Mouse (Mus musculus) thymus, adult 2 months (tissue): ENCODE measurements around the gene Slc26a8. TPM values are rescaled to one million over a fixed set of nuclear protein-coding genes. Genes with fewer than 3 reads are reported as not detected.

ENCODE experiments used
- DNase-seq: peaks from one replicate; pipeline ENCODE4 v3.0.0; 2021
- H3K27ac ChIP-seq: fragments of 200-500 bp; 2 replicates; pipeline ENCODE4 v1.5.1; 2012; ENCODE audit warnings: low read length, control low read depth; ENCODE audit not compliant: control insufficient read depth, insufficient read depth
- H3K27me3 ChIP-seq: fragments of 200-500 bp; 2 replicates; pipeline ENCODE4 v1.6.1; 2012; ENCODE audit warnings: mild to moderate bottlenecking, low read length, moderate library complexity, mixed read lengths; ENCODE audit not compliant: control insufficient read depth, insufficient read depth
- H3K36me3 ChIP-seq: fragments of 200-500 bp; 2 replicates; pipeline ENCODE4 v1.6.1; 2012; ENCODE audit warnings: mild to moderate bottlenecking, low read length, moderate library complexity; ENCODE audit not compliant: control insufficient read depth, insufficient read depth
- H3K4me1 ChIP-seq: fragments of 200-500 bp; replicated peaks from 2 replicates; pipeline ENCODE4 v1.6.1; 2012; ENCODE audit warnings: low read length; ENCODE audit not compliant: control insufficient read depth, insufficient read depth
- H3K4me3 ChIP-seq: fragments of 200-500 bp; 2 replicates; pipeline ENCODE4 v1.5.1; 2012; ENCODE audit warnings: mild to moderate bottlenecking, low read length, control low read depth, moderate library complexity; ENCODE audit not compliant: control insufficient read depth, insufficient read depth
- CTCF ChIP-seq: fragments of 200-500 bp; IDR thresholded peaks from 2 replicates; pipeline ENCODE4 v1.5.1; 2012; ENCODE audit warnings: mild to moderate bottlenecking, control low read depth, low read length, moderate library complexity, borderline replicate concordance; ENCODE audit not compliant: control insufficient read depth, poor library complexity, insufficient read depth; ENCODE audit errors: extremely low read depth
- POLR2A ChIP-seq: fragments of 200-500 bp; IDR thresholded peaks from 2 replicates; pipeline ENCODE4 v1.6.1; 2012; ENCODE audit warnings: mild to moderate bottlenecking, low read length, control low read depth, moderate library complexity; ENCODE audit not compliant: control insufficient read depth, poor library complexity, insufficient read depth; ENCODE audit errors: extremely low read depth
- WGBS: fragments of 180-500 bp; shearing (Covaris S2); methylation state at CpG from one replicate; pipeline ENCODE4 v1.1.7; 2018; 5-methylcytosine and 5-hydroxymethylcytosine counted together
- polyA plus RNA-seq: library from polyadenylated mRNA; depleted of rRNA; stranded (reverse); fragments of >200 nt; gene quantifications from 2 replicates; pipeline ENCODE4 v1.2.3, GENCODE M21; 2012

Slc26a8 gene
- polyA plus RNA-seq, 1 experiment, result 0.75 TPM

DNA sequence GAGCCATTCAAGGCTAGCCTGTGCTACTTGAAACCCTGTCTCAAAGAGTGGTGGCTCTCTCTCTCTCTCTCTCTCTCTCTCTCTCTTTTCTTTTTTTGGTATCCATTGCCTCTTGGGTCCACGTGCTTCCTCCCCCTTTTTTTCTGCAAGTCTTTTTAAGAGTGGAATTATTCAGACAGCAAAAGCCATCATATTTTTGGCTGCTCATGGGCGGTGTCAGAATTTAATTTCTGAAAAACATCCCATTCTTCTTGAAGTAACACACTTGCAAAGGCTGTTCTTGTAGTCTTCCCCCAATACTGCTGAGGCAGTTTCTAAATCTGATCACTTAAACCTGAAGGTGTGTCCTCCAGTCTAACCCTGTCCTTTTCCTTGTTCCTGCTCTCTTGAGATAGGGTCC lies 63.1 kb downstream of the Slc26a8 start:
- Histone ChIP-seq H3K4me1 (peaks cover 10% of the 10 kb centered on the region), H3K36me3 (no peaks in the 10 kb centered on the region), H3K4me3 (no peak overlapping the region), H3K27me3 (no peaks in the 10 kb centered on the region), H3K27ac (no peak overlapping the region)
- TF ChIP-seq CTCF (no peak), POLR2A (no peak)
- 89% methylated on average over 2 of the region's 2 CpGs for WGBS
- no peak for DNase-seq

DNA sequence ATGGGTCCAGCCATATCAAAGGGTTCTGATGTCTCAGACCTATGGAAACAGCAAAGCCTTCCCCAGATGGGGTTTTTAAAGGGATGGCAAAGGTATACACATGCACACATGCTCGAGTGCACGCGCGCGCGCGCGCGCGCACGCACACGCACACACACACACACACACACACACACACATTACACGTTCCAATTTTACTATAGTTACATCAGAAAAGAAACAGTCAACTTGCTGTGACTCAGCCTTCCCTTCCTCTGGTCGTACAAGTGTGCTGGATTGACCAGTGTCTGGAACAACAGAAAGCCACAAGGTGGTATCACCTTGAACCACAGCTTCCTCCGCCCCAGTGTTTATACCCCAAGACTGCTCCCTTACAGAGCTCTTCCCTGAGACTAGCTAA lies 64.7 kb downstream of the Slc26a8 start:
- no peak overlapping the region for H3K4me3 ChIP-seq
- TF ChIP-seq CTCF (no peak), POLR2A (no peak)
- no peaks in the 10 kb centered on the region for H3K36me3 ChIP-seq
- no peak overlapping the region for H3K27ac ChIP-seq
- H3K4me1 ChIP-seq, result peaks cover 19% of the 10 kb centered on the region
- WGBS, result 17% methylated on average over 15 of the region's 15 CpGs
- H3K27me3 ChIP-seq, result no peaks in the 10 kb centered on the region
- DNase-seq, result no peak

DNA sequence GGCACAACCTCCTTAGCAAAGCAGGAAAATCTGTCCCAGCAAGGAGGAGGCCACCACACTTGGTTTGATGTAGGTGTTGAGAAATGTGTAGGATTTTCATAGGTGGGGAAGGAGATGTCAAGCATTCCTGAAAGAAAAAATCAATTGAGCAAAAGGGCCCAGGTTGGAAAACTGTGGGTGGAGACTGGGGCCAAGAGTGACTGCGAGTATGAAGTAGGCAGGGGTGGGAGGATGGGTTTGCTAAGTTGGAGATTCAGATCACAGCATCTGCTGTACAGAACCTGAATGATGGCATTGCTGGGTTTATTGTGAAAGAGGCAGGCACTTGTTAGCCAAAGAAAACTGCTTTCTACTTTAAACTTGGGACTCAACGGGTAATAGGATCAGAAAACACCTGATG lies 65.2 kb downstream of the Slc26a8 start:
- no peaks in the 10 kb centered on the region for H3K36me3 ChIP-seq
- WGBS, result 41% methylated on average over 2 of the region's 2 CpGs
- no peaks in the 10 kb centered on the region for H3K27me3 ChIP-seq
- no peak for DNase-seq
- no peak overlapping the region for H3K4me3 ChIP-seq
- H3K4me1 ChIP-seq, result peaks cover 19% of the 10 kb centered on the region
- H3K27ac ChIP-seq, result no peak overlapping the region
- TF ChIP-seq POLR2A, result no peak
- TF ChIP-seq CTCF, result no peak

GRCm38 (mm10) chr17:28622300-28622759 lies 67.7 kb downstream of the Slc26a8 start, which contains the start of gene Srpk1:
Gene Srpk1, minus strand, starts transcription at chr17:28622709.
- Histone ChIP-seq H3K27me3 (no peaks in the 10 kb centered on the region), H3K27ac (peak within 1 kb of the TSS; percentile 32; the same call in 1 of the 2 replicates), H3K4me3 (peak within 1 kb of the TSS; percentile 91), H3K4me1 (peaks cover 26% of the 10 kb centered on the region), H3K36me3 (no peaks in the 10 kb centered on the region)
- TF ChIP-seq CTCF, result peak; percentile 64; the same call in 1 of the 2 replicates
- peak; percentile 71 for TF ChIP-seq POLR2A
- WGBS, result under 1% methylated on average over 53 of the region's 53 CpGs
- peak; percentile 92 for DNase-seq

DNA sequence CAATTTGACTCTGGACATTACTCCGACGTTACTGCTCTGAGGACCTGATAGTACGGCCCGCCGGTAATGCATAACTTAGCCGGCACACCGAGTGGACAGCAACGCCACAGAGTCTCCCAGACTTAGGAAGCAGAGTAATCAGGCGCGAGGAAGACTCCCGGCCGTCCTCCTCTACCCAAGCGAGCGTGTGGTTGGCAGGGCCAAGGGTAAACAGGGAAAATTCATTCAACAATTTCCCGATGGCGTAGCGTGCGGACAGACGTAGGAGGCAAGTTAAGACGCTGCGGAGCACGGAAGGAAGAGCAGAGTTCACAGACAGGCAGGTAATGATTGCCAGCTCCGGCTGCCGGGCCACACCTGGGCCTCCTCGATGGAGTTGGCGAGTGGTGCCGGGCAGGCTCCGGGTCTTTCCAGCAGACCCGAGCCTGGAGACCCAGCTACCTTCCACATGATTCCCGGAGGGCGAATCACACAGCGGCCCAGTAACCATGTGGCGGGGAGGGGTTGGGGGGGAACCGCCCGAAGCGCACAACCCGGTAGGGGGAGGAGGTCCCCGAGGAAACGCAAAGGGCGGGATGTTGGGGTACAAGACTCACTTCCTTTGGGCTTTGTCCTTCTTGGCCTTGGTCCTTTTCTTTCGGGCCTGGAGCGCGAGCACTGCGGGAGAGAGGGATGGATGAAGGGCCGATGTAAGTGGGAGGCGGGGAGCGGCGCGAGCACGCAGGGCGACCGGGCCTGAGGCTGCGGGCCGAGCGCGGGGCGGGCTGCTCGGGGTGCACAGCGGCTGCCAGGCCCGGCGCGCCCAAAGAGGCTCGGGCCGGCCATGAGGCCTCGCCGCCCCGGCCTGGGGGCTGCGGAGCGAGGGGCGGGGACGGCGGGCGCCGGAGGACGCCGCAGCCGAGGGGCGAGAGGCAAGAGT lies 68.4 kb downstream of the Slc26a8 start:
- Histone ChIP-seq H3K27ac (peak overlapping the region; percentile 32; the same call in 1 of the 2 replicates), H3K36me3 (no peaks in the 10 kb centered on the region), H3K27me3 (no peaks in the 10 kb centered on the region), H3K4me1 (peaks cover 26% of the 10 kb centered on the region), H3K4me3 (peak overlapping the region; percentile 91)
- peak; percentile 50 for DNase-seq
- under 1% methylated on average over 75 of the region's 78 CpGs for WGBS
- TF ChIP-seq POLR2A (no peak), CTCF (0 out of 2 replicates have a peak, but pooled peaks have one; percentile 10)

- Histone ChIP-seq H3K4me3 (no peak overlapping the region), H3K27me3 (no peaks in the 10 kb centered on the region), H3K4me1 (peaks cover 27% of the 10 kb centered on the region), H3K27ac (no peak overlapping the region), H3K36me3 (0 out of 2 replicates have a peak, but pooled peaks cover 7% of the 10 kb centered on the region)
- WGBS, result 100% methylated on average over 1 of the region's 1 CpGs
- TF ChIP-seq CTCF (no peak), POLR2A (no peak)
- DNase-seq, result no peak
Measured at GRCm38 (mm10) chr17:28618775-28619174, 71.3 kb downstream of the Slc26a8 start.
